Mouse (Mus musculus) erythroblast, embryonic 14.5 days (primary cell): ENCODE results near the gene F11r. TPM values are rescaled to one million over a fixed set of nuclear protein-coding genes. Genes with fewer than 3 reads are reported as not detected.
"Not testable (repeated sequence)": the region's sequence is repeated elsewhere in the genome, so short reads cannot be mapped to it uniquely, and the experiment has no call there.

Source experiments
- H3K27me3 ChIP-seq: 2 replicates; pipeline ENCODE4 v1.6.1; 2012; ENCODE audit warnings: inconsistent platforms; ENCODE audit not compliant: control insufficient read depth
- H3K36me3 ChIP-seq: 2 replicates; pipeline ENCODE4 v1.6.1; 2012; ENCODE audit warnings: mild to moderate bottlenecking, inconsistent platforms; ENCODE audit not compliant: control insufficient read depth
- H3K4me1 ChIP-seq: 2 replicates; pipeline ENCODE4 v1.6.1; 2012; ENCODE audit warnings: inconsistent platforms; ENCODE audit not compliant: control insufficient read depth
- H3K4me3 ChIP-seq: replicated peaks from 2 replicates; pipeline ENCODE3; 2012; ENCODE audit warnings: moderate library complexity, mild to moderate bottlenecking, inconsistent platforms
- H3K9me3 ChIP-seq: 2 replicates; pipeline ENCODE4 v1.6.1; 2012; ENCODE audit warnings: low read length, inconsistent platforms, mixed read lengths; ENCODE audit not compliant: control insufficient read depth
- GATA1 ChIP-seq: IDR thresholded peaks from 2 replicates; pipeline ENCODE4 v1.6.1; 2012; ENCODE audit warnings: low read length, inconsistent platforms, mixed read lengths
- TAL1 ChIP-seq: IDR thresholded peaks from 3 replicates; pipeline ENCODE4 v1.6.1; 2012; ENCODE audit warnings: low read length, inconsistent platforms, mixed read lengths
- polyA plus RNA-seq: library from polyadenylated mRNA; stranded (reverse); fragments of >175 nt; gene quantifications from 2 replicates; pipeline ENCODE4 v1.2.3, GENCODE M21; 2012

Gene F11r
- polyA plus RNA-seq, 1 experiment, result not detected

GRCm38 (mm10) chr1:171460551-171461503 lies 23.5 kb downstream of the F11r start:
- Histone ChIP-seq H3K27me3 (no peaks in the 10 kb centered on the region), H3K4me1 (no peaks in the 10 kb centered on the region), H3K4me3 (no peak overlapping the region), H3K36me3 (peaks cover 3% of the 10 kb centered on the region; the same call in 1 of the 2 replicates), H3K9me3 (no peaks in the 10 kb centered on the region)
- TF ChIP-seq TAL1, result no peak
- TF ChIP-seq GATA1, result no peak

GRCm38 (mm10) chr1:171463133-171463532 lies 25.8 kb downstream of the F11r start:
- TF ChIP-seq GATA1, result no peak
- TF ChIP-seq TAL1, result no peak
- H3K4me1 ChIP-seq, result no peaks in the 10 kb centered on the region
- H3K4me3 ChIP-seq, result no peak overlapping the region
- peaks cover 3% of the 10 kb centered on the region; the same call in 1 of the 2 replicates for H3K36me3 ChIP-seq
- H3K27me3 ChIP-seq, result no peaks in the 10 kb centered on the region
- no peaks in the 10 kb centered on the region for H3K9me3 ChIP-seq

GRCm38 (mm10) chr1:171465749-171466412 lies 28.5 kb downstream of the F11r start:
- Histone ChIP-seq H3K27me3 (no peaks in the 10 kb centered on the region), H3K4me1 (peaks cover 4% of the 10 kb centered on the region), H3K36me3 (peaks cover 2% of the 10 kb centered on the region; the same call in 1 of the 2 replicates), H3K4me3 (no peak overlapping the region), H3K9me3 (no peaks in the 10 kb centered on the region)
- TF ChIP-seq GATA1 (no peak), TAL1 (no peak)

- H3K9me3 ChIP-seq, result no peaks in the 10 kb centered on the region
- TF ChIP-seq GATA1 (no peak), TAL1 (no peak)
- H3K27me3 ChIP-seq, result no peaks in the 10 kb centered on the region
- peaks cover 5% of the 10 kb centered on the region for H3K4me1 ChIP-seq
- no peak overlapping the region for H3K4me3 ChIP-seq
- H3K36me3 ChIP-seq, result no peaks in the 10 kb centered on the region; the same call in 1 of the 2 replicates
Observed at GRCm38 (mm10) chr1:171466565-171466964, 29.2 kb downstream of the F11r start.

- no peaks in the 10 kb centered on the region for H3K36me3 ChIP-seq
Observed at GRCm38 (mm10) chr1:171469678-171470077, 32.3 kb downstream of the F11r start.

GRCm38 (mm10) chr1:171470371-171470871 lies 33.1 kb downstream of the F11r start:
- Histone ChIP-seq H3K36me3 (no peaks in the 10 kb centered on the region), H3K9me3 (no peaks in the 10 kb centered on the region), H3K4me3 (no peak overlapping the region), H3K27me3 (no peaks in the 10 kb centered on the region), H3K4me1 (peaks cover 5% of the 10 kb centered on the region)
- no peak for TF ChIP-seq GATA1
- TF ChIP-seq TAL1, result no peak

More at GRCm38 (mm10) chr1:171469678-171470077, 32.3 kb downstream of the F11r start:
- no peaks in the 10 kb centered on the region for H3K9me3 ChIP-seq
- peaks cover 5% of the 10 kb centered on the region for H3K4me1 ChIP-seq
- no peaks in the 10 kb centered on the region for H3K27me3 ChIP-seq
- no peak overlapping the region for H3K4me3 ChIP-seq
- TF ChIP-seq GATA1, result no peak
- no peak for TF ChIP-seq TAL1

- Histone ChIP-seq H3K9me3 (no peaks in the 10 kb centered on the region), H3K36me3 (no peaks in the 10 kb centered on the region), H3K4me3 (no peak overlapping the region), H3K4me1 (peaks cover 5% of the 10 kb centered on the region), H3K27me3 (no peaks in the 10 kb centered on the region)
- no peak for TF ChIP-seq TAL1
- TF ChIP-seq GATA1, result no peak
Observed at GRCm38 (mm10) chr1:171470896-171471295, 33.6 kb downstream of the F11r start.

- no peaks in the 10 kb centered on the region for H3K36me3 ChIP-seq
- no peak for TF ChIP-seq GATA1
- TF ChIP-seq TAL1, result no peak
- no peaks in the 10 kb centered on the region for H3K27me3 ChIP-seq
- H3K4me3 ChIP-seq, result no peak overlapping the region
- peaks cover 5% of the 10 kb centered on the region for H3K4me1 ChIP-seq
- no peaks in the 10 kb centered on the region for H3K9me3 ChIP-seq
Observed at GRCm38 (mm10) chr1:171471452-171471851, 34.1 kb downstream of the F11r start.

- H3K4me3 ChIP-seq, H3K9me3 ChIP-seq, H3K27me3 ChIP-seq, H3K36me3 ChIP-seq, H3K4me1 ChIP-seq: not testable (repeated sequence)
Observed at GRCm38 (mm10) chr1:171471941-171472340, 34.6 kb downstream of the F11r start.
